ENCODE assay signal across 20 mouse cellular contexts in genomic region chr16:94647153-94647552, GRCm38 (mm10).
DNase-seq lines count a peak whose midpoint lies in the region; ATAC-seq and TF ChIP-seq lines count a peak whose summit lies in the region.
"Had no signal": no experiment of that assay in that cellular context is flagged by ENCODE, and none has a peak within 500 bp of the region (broad histone marks: within the 10 kb centered on the region; RNA-seq: fewer than 3 reads in every experiment).

No protein-coding gene starts in this region.

- TF ChIP-seq EP300 in lung, postnatal 0 days (IDR thresholded peaks at IDR 0.05) = no peak

- no peak for TF ChIP-seq CTCF in gastrocnemius, adult 2 months (IDR thresholded peaks at IDR 0.05)
- TF ChIP-seq CTCF in lung, postnatal 0 days (IDR thresholded peaks at IDR 0.05) = 0 out of 2 replicates have a peak, but pooled peaks have one; percentile 11
- no peak for TF ChIP-seq CTCF in forebrain, postnatal 0 days (IDR thresholded peaks at IDR 0.05; ENCODE audit: low read depth)

- peak overlapping the region; percentile 54; the same call in 1 of the 2 replicates for H3K27ac ChIP-seq in gastrocnemius, adult 2 months
- H3K27ac ChIP-seq in lung, postnatal 0 days (ENCODE audit: low read length) = no peak overlapping the region
- no peak overlapping the region for H3K27ac ChIP-seq in forebrain, postnatal 0 days (ENCODE audit: low read depth, low read length)
- H3K27ac ChIP-seq: embryonic facial prominence, embryonic 12.5 days; forebrain, embryonic 10.5 days; liver, embryonic 13.5 days; neural tube, embryonic 13.5 days had no signal

- no peak for DNase-seq in gastrocnemius, adult 2 months
- no peak for DNase-seq in gastrocnemius, adult 18-20 months (ENCODE audit: low spot score)
- DNase-seq in lung, postnatal 0 days (ENCODE audit: low spot score) = peak; percentile 19
- no peak for DNase-seq in lung, postnatal 14 days
- peak; percentile 21 to 24 for DNase-seq in thymus, postnatal 36 days
- no peak for DNase-seq in forebrain, postnatal 0 days
- DNase-seq in embryo, embryonic 10 days (ENCODE audit: low spot score) = no peak
- DNase-seq: adrenal gland, adult 2 months; cerebellum, postnatal 25 days; kidney, postnatal 10 days; left cerebral cortex, postnatal 4 days; liver, embryonic 13.5 days; lung, postnatal 4 days; retina, postnatal 1 day had no signal

- ATAC-seq in lung, postnatal 0 days = no peak
- peak; percentile 52 for ATAC-seq in megakaryocyte, adult 5-6 weeks (ENCODE audit: poor library complexity, severe bottlenecking)
- ATAC-seq in forebrain, postnatal 0 days = no peak
- ATAC-seq: hindbrain, embryonic 16.5 days; midbrain, embryonic 16.5 days had no signal

- WGBS in lung, postnatal 0 days = 59% methylated on average over 5 of the region's 5 CpGs
- 67% methylated on average over 5 of the region's 5 CpGs for WGBS in forebrain, postnatal 0 days

- H3K27me3 ChIP-seq in lung, postnatal 0 days (replicated peaks; ENCODE audit: insufficient read depth, low read length) = no peaks in the 10 kb centered on the region
- no peaks in the 10 kb centered on the region for H3K27me3 ChIP-seq in forebrain, postnatal 0 days (ENCODE audit: insufficient read depth, low read length)
- H3K27me3 ChIP-seq: embryonic facial prominence, embryonic 12.5 days; liver, embryonic 13.5 days; neural tube, embryonic 13.5 days had no signal

- H3K4me2 ChIP-seq in lung, postnatal 0 days (replicated peaks; ENCODE audit: low read depth, low read length) = no peak overlapping the region
- H3K4me2 ChIP-seq in forebrain, postnatal 0 days (ENCODE audit: low read depth) = no peak overlapping the region
- H3K4me2 ChIP-seq: embryonic facial prominence, embryonic 12.5 days; liver, embryonic 13.5 days; neural tube, embryonic 13.5 days had no signal

- no peak overlapping the region for H3K4me3 ChIP-seq in gastrocnemius, adult 2 months
- no peak overlapping the region for H3K4me3 ChIP-seq in lung, postnatal 0 days (ENCODE audit: low read depth, low read length)
- no peak overlapping the region for H3K4me3 ChIP-seq in forebrain, postnatal 0 days (ENCODE audit: low read depth, low read length)
- H3K4me3 ChIP-seq: embryonic facial prominence, embryonic 12.5 days; forebrain, embryonic 10.5 days; liver, embryonic 13.5 days; neural tube, embryonic 13.5 days had no signal

- no peaks in the 10 kb centered on the region for H3K9me3 ChIP-seq in lung, postnatal 0 days (ENCODE audit: low read length)
- no peaks in the 10 kb centered on the region for H3K9me3 ChIP-seq in forebrain, postnatal 0 days (ENCODE audit: low read length)
- H3K9me3 ChIP-seq: embryonic facial prominence, embryonic 12.5 days; forebrain, embryonic 10.5 days; liver, embryonic 13.5 days; neural tube, embryonic 13.5 days had no signal

- no peak overlapping the region for H3K9ac ChIP-seq in lung, postnatal 0 days (replicated peaks; ENCODE audit: low read depth)
- no peak overlapping the region for H3K9ac ChIP-seq in forebrain, postnatal 0 days
- H3K9ac ChIP-seq: embryonic facial prominence, embryonic 12.5 days; liver, embryonic 13.5 days; neural tube, embryonic 13.5 days had no signal

- H3K4me1 ChIP-seq in lung, postnatal 0 days (ENCODE audit: insufficient read depth, low read depth, low read length) = peaks cover 15% of the 10 kb centered on the region
- no peaks in the 10 kb centered on the region for H3K4me1 ChIP-seq in forebrain, postnatal 0 days (ENCODE audit: insufficient read depth)

- H3K36me3 ChIP-seq in lung, postnatal 0 days (ENCODE audit: insufficient read depth, low read length) = no peaks in the 10 kb centered on the region
- H3K36me3 ChIP-seq in forebrain, postnatal 0 days (ENCODE audit: insufficient read depth) = no peaks in the 10 kb centered on the region
- H3K36me3 ChIP-seq: embryonic facial prominence, embryonic 12.5 days; liver, embryonic 13.5 days; neural tube, embryonic 13.5 days had no signal

- intact Hi-C loops in gastrocnemius, adult 2 months (cut with DNase I) = no loop called here

Comparison
In these comparisons a context has a peak if more than half of its experiments do, and no peak if none do; other contexts are left out.
1. DNase-seq: peak in lung, postnatal 0 days (single experiment) and thymus, postnatal 36 days (2 of 2); none in gastrocnemius, adult 2 months (single experiment), gastrocnemius, adult 18-20 months (single experiment), lung, postnatal 14 days (single experiment), forebrain, postnatal 0 days (single experiment) and embryo, embryonic 10 days (single experiment).